Mouse (Mus musculus): ENCODE measurements at regions not wholly inside any gene's neighbourhood (a gene's known extent, or its start where the extent isn't known, plus 50 kb on each side); places are given as distances from the start of the nearest gene placed in this dataset.

DNA sequence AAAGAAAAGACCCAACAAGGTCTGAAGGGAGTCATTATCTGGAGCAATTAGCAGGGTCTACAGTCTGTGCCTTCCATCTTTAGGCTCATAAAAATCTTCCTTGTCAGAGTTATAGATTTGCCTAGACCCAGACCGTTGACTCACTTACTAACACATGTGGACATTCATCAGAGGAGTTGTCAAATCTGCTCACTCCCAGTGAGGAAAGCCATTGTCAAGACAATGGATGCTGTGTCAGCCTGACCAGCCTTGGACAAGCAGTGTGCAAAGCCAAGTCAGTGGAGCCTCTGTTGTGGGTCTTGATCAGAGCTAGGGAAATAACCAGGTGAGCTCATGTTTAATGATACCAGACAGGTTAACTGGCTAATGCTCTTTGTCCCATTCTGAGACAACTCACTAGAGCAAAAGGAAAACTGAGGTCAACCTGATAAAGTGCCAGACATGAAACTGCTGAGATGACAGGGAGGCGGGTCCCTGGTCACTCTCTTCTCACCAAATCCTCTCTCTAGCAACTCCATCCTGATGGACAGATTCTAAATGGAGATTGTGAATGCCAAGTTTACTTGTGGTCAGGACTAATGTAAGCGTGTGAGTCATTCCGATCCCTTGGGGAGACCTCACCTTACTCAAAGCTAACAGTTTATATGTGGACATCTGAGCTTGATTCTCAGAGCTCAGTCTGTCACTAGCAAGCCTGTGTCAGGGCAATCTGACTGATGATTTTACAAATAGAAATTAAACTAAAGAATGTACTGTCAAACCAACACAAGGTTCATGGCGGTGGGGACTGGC lies 320.6 kb upstream of the Gm26657 start:
- Histone ChIP-seq H3K4me3 (replicated peaks) (no peak overlapping the region), H3K4me2 (no peak overlapping the region), H3K27me3 (replicated peaks) (no peaks in the 10 kb centered on the region), H3K36me3 (no peaks in the 10 kb centered on the region), H3K9me3 (replicated peaks) (no peaks in the 10 kb centered on the region), H3K9ac (replicated peaks) (no peak overlapping the region), H3K27ac (replicated peaks) (no peak overlapping the region), H3K4me1 (no peaks in the 10 kb centered on the region)
- ATAC-seq (ENCODE audit: low FRiP score): no peak
- 89% methylated on average over 5 of the region's 5 CpGs for WGBS

- no peaks in the 10 kb centered on the region for H3K36me3 ChIP-seq
- peak; percentile 77 for ATAC-seq (ENCODE audit: low FRiP score)
- no peaks in the 10 kb centered on the region for H3K9me3 ChIP-seq (replicated peaks)
- H3K27me3 ChIP-seq (replicated peaks): no peaks in the 10 kb centered on the region
- WGBS: 30% methylated on average over 1 of the region's 1 CpGs
- no peak overlapping the region for H3K4me2 ChIP-seq
- H3K9ac ChIP-seq (replicated peaks): no peak overlapping the region
- 0 out of 2 replicates have a peak overlapping the region, but pooled peaks have one; percentile 23 for H3K27ac ChIP-seq (replicated peaks)
- peaks cover 4% of the 10 kb centered on the region; the same call in 1 of the 2 replicates for H3K4me1 ChIP-seq
- no peak overlapping the region for H3K4me3 ChIP-seq (replicated peaks)
These were observed 328.7 kb upstream of the Gm26657 start for GRCm38 (mm10) chr4:56411024-56411636.

GRCm38 (mm10) chr4:56393793-56394192 lies 346.1 kb upstream of the Gm26657 start:
- Histone ChIP-seq H3K9me3 (replicated peaks) (no peaks in the 10 kb centered on the region), H3K27me3 (replicated peaks) (no peaks in the 10 kb centered on the region), H3K4me1 (no peaks in the 10 kb centered on the region), H3K27ac (replicated peaks) (no peak overlapping the region), H3K4me3 (replicated peaks) (no peak overlapping the region), H3K4me2 (no peak overlapping the region), H3K9ac (replicated peaks) (no peak overlapping the region), H3K36me3 (no peaks in the 10 kb centered on the region)
- no peak for ATAC-seq (ENCODE audit: low FRiP score)

- Histone ChIP-seq H3K9ac (replicated peaks) (no peak overlapping the region), H3K27ac (replicated peaks) (no peak overlapping the region), H3K4me3 (replicated peaks) (no peak overlapping the region), H3K4me2 (no peak overlapping the region), H3K36me3 (no peaks in the 10 kb centered on the region), H3K9me3 (replicated peaks) (no peaks in the 10 kb centered on the region), H3K4me1 (no peaks in the 10 kb centered on the region), H3K27me3 (replicated peaks) (no peaks in the 10 kb centered on the region; the same call in 1 of the 2 replicates)
- 67% methylated on average over 3 of the region's 3 CpGs for whole genome bisulfite sequencing
- ATAC-seq (ENCODE audit: low FRiP score): no peak
These were observed 352.8 kb upstream of the Gm26657 start for GRCm38 (mm10) chr4:56387051-56387450.

DNA sequence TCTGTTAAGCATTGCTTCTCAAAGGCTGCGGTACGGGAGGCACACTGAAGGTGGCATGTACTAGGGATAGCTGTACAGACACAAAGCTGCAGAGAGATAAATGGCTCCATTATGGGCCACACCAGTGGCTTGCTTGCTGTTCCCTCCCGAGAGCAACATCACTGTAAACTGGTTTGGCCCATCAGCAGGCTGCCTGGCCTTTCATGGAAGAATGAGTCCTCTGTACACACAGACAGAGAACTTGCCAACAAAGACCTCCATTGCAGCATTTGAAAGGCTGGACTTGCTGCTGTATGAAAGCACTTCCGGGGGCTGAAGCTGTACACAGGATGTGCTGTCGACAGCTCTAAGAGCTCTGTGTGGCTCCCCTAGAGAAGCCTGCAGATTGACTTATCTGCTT lies 364.1 kb upstream of the Gm26657 start:
- Histone ChIP-seq H3K27ac (replicated peaks) (no peak overlapping the region), H3K36me3 (no peaks in the 10 kb centered on the region), H3K4me3 (replicated peaks) (no peak overlapping the region), H3K4me1 (no peaks in the 10 kb centered on the region), H3K9me3 (replicated peaks) (no peaks in the 10 kb centered on the region), H3K4me2 (no peak overlapping the region), H3K27me3 (replicated peaks) (no peaks in the 10 kb centered on the region), H3K9ac (replicated peaks) (no peak overlapping the region)
- WGBS: 45% methylated on average over 5 of the region's 5 CpGs
- ATAC-seq (ENCODE audit: low FRiP score): peak; percentile 45; the same call in 1 of the 2 replicates

- no peaks in the 10 kb centered on the region for H3K36me3 ChIP-seq
- no peaks in the 10 kb centered on the region for H3K9me3 ChIP-seq (replicated peaks)
- no peak overlapping the region for H3K4me3 ChIP-seq (replicated peaks)
- 84% methylated on average over 3 of the region's 3 CpGs for WGBS
- H3K27ac ChIP-seq (replicated peaks): no peak overlapping the region
- no peak overlapping the region for H3K4me2 ChIP-seq
- no peaks in the 10 kb centered on the region for H3K27me3 ChIP-seq (replicated peaks)
- no peaks in the 10 kb centered on the region for H3K4me1 ChIP-seq
- H3K9ac ChIP-seq (replicated peaks): no peak overlapping the region
- ATAC-seq (ENCODE audit: low FRiP score): no peak
These were observed 365.4 kb upstream of the Gm26657 start for GRCm38 (mm10) chr4:56374466-56374865.

DNA sequence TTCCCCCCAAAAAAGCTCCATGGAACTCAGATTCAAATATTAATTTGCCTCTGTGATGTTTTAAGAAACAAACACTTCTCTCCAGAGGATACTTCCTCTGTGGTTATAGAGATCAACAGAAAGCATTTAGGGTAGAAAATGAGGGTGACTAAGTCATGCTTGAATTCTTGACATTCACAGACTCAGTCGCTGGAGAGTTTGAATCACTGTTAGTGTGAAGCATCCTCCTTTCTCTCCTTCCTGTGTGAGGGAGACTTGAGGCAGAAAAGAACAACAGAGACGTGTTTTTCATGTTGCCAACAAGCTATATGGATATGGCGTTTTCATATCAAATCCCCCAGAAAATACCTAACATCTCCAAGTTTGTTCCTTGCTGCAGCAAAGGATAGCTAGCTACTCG lies 366.1 kb upstream of the Gm26657 start:
- ATAC-seq (ENCODE audit: low FRiP score): no peak
- WGBS: 86% methylated on average over 4 of the region's 4 CpGs
- H3K9me3 ChIP-seq (replicated peaks): no peaks in the 10 kb centered on the region
- no peak overlapping the region for H3K4me2 ChIP-seq
- no peak overlapping the region for H3K27ac ChIP-seq (replicated peaks)
- no peaks in the 10 kb centered on the region for H3K27me3 ChIP-seq (replicated peaks)
- H3K4me3 ChIP-seq (replicated peaks): no peak overlapping the region
- H3K9ac ChIP-seq (replicated peaks): no peak overlapping the region
- H3K4me1 ChIP-seq: no peaks in the 10 kb centered on the region
- no peaks in the 10 kb centered on the region for H3K36me3 ChIP-seq

GRCm38 (mm10) chr4:56373167-56373566 lies 366.7 kb upstream of the Gm26657 start:
- 78% methylated on average over 4 of the region's 4 CpGs for WGBS
- Histone ChIP-seq H3K27ac (replicated peaks) (no peak overlapping the region), H3K9ac (replicated peaks) (no peak overlapping the region), H3K4me1 (no peaks in the 10 kb centered on the region), H3K27me3 (replicated peaks) (no peaks in the 10 kb centered on the region), H3K4me3 (replicated peaks) (no peak overlapping the region), H3K4me2 (no peak overlapping the region), H3K36me3 (no peaks in the 10 kb centered on the region), H3K9me3 (replicated peaks) (no peaks in the 10 kb centered on the region)
- no peak for ATAC-seq (ENCODE audit: low FRiP score)

DNA sequence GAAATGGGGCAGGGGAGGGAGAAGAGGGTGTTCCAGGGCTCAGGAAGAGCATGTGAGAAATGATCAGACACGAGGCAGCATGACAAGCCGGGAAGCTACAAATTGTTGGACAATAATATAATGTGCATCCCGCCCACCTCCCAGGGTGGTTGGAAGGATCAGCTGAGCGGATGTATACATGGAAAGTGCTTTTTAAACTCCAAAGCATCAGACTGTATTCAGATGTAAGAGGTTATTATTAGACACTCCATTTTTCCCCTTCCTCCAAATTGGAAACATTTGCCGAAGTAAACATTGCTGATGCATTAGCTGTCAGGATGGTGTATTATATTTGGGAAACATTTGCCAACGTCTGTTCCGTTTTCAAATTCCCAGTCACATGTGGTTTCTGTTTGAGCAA lies 367.2 kb upstream of the Gm26657 start:
- Histone ChIP-seq H3K4me2 (no peak overlapping the region), H3K4me1 (no peaks in the 10 kb centered on the region), H3K4me3 (replicated peaks) (no peak overlapping the region), H3K27ac (replicated peaks) (no peak overlapping the region), H3K36me3 (no peaks in the 10 kb centered on the region), H3K9me3 (replicated peaks) (no peaks in the 10 kb centered on the region), H3K27me3 (replicated peaks) (no peaks in the 10 kb centered on the region), H3K9ac (replicated peaks) (no peak overlapping the region)
- WGBS: 72% methylated on average over 7 of the region's 7 CpGs
- no peak for ATAC-seq (ENCODE audit: low FRiP score)

DNA sequence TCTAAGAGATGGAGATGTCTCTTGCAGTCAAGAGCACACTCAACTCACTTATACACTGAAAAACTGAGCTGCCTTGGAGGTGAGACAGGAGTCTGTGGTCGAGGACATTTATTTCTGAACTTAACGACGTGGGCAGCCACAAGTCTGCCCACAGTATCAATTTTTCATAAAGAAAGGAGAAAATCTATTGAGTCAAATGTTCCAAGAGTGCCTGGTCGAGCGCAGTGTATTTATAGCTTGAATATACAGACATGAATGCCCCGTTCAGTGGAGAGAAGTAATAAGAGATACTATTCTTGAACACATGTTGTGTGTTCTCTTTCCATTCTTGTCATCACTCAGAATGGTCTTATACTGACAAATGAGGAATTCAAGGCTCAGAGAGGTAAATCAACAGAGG lies 375.3 kb upstream of the Gm26657 start:
- no peaks in the 10 kb centered on the region for H3K27me3 ChIP-seq (replicated peaks)
- no peak overlapping the region for H3K4me2 ChIP-seq
- no peak for ATAC-seq (ENCODE audit: low FRiP score)
- no peak overlapping the region for H3K4me3 ChIP-seq (replicated peaks)
- 82% methylated on average over 6 of the region's 6 CpGs for WGBS
- no peak overlapping the region for H3K27ac ChIP-seq (replicated peaks)
- no peak overlapping the region for H3K9ac ChIP-seq (replicated peaks)
- H3K4me1 ChIP-seq: no peaks in the 10 kb centered on the region
- H3K36me3 ChIP-seq: no peaks in the 10 kb centered on the region
- H3K9me3 ChIP-seq (replicated peaks): no peaks in the 10 kb centered on the region

DNA sequence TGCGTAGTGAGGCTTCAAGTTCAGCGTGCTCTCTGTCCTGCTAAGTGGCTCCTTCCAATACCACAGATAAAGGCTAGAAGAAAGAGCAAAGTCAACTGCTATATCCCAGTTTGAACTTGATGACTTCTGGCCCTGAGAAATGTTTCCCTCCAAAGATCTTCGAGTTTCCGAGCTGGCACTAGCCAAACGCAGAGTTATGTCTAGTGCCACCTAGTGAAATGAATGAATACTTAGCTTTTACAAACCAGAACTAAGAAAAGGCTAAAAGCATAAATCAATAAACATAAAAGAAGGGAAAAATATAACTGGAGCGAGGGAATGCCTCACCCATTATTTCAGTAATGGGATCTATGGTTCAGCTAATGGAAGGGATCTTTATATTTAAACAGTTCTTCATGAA lies 377.7 kb upstream of the Gm26657 start:
- Histone ChIP-seq H3K9me3 (replicated peaks) (no peaks in the 10 kb centered on the region), H3K9ac (replicated peaks) (no peak overlapping the region), H3K36me3 (no peaks in the 10 kb centered on the region), H3K27me3 (replicated peaks) (no peaks in the 10 kb centered on the region), H3K4me2 (no peak overlapping the region), H3K27ac (replicated peaks) (no peak overlapping the region), H3K4me3 (replicated peaks) (no peak overlapping the region), H3K4me1 (no peaks in the 10 kb centered on the region)
- WGBS: 54% methylated on average over 6 of the region's 6 CpGs
- ATAC-seq (ENCODE audit: low FRiP score): no peak

DNA sequence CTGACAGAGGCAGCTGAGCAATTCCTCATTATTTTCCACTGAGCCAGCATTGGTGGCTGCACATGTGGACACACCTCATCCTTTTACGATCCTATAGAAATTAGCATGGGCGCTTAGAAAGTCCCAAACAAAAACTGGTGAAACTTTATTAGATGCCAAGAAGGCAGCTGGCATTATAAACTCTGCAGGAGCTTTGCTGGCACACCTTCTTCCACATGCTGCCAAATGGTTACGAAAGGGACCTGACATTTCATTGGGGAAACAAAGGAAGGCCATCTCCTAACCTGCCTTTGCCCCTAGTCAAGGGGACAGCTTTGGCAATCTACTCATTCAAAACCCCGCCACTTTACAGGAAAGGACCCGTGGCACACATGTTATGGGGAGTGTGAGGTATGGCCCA lies 390.7 kb upstream of the Gm26657 start:
- Histone ChIP-seq H3K4me3 (replicated peaks) (no peak overlapping the region), H3K4me2 (no peak overlapping the region), H3K36me3 (no peaks in the 10 kb centered on the region), H3K9me3 (replicated peaks) (no peaks in the 10 kb centered on the region), H3K27me3 (replicated peaks) (no peaks in the 10 kb centered on the region), H3K4me1 (no peaks in the 10 kb centered on the region), H3K27ac (replicated peaks) (no peak overlapping the region), H3K9ac (replicated peaks) (no peak overlapping the region)
- 71% methylated on average over 5 of the region's 5 CpGs for WGBS
- no peak for ATAC-seq (ENCODE audit: low FRiP score)

Measured in neural tube, embryonic 15.5 days (tissue).